Mouse (Mus musculus) megakaryocyte-erythroid progenitor cell, adult 5-6 weeks (primary cell): ENCODE measurements around the gene Teddm2. TPM values are rescaled to one million over a fixed set of nuclear protein-coding genes. Genes with fewer than 3 reads are reported as not detected.
"Not testable (repeated sequence)": the region's sequence is repeated elsewhere in the genome, so short reads cannot be mapped to it uniquely, and the experiment has no call there.

ENCODE experiments used
- ATAC-seq: replicated peaks from 2 replicates; pipeline ENCODE4 v1.8.0; 2016; ENCODE audit warnings: mild to moderate bottlenecking, inconsistent platforms; ENCODE audit not compliant: severe bottlenecking, poor library complexity, low FRiP score, low TSS enrichment
- total RNA-seq, 2 experiments: library from RNA; stranded (forward) in 1 of 2; stranded (reverse) in 1 of 2; fragments of 200-1000, 215-1000 nt in 1 of 2; fragments of >200 nt in 1 of 2; fragmentation: Nextera tagmentation in 1 of 2; gene quantifications; 2 replicates each; pipeline ENCODE4 v1.2.3; 2014 to 2017

The Teddm2 gene
- total RNA-seq, 2 experiments from 2014 or later, result not detected

GRCm38 (mm10) chr1:153908208-153908607 lies 8.2 kb upstream of the Teddm2 start:
- no peak for ATAC-seq

GRCm38 (mm10) chr1:153905884-153906283 lies 5.9 kb upstream of the Teddm2 start:
- ATAC-seq, result no peak

GRCm38 (mm10) chr1:153904236-153904635 lies 4.2 kb upstream of the Teddm2 start:
- no peak for ATAC-seq

- no peak for ATAC-seq
Measured at GRCm38 (mm10) chr1:153903006-153903405, 3.0 kb upstream of the Teddm2 start.

- ATAC-seq, result peak; percentile 31
Measured at GRCm38 (mm10) chr1:153900860-153901730, 1.1 kb upstream of the Teddm2 start.

GRCm38 (mm10) chr1:153900381-153900780 lies 353 bp upstream of the Teddm2 start:
- ATAC-seq, result peak; percentile 6; the same call in 1 of the 2 replicates

GRCm38 (mm10) chr1:153898989-153899730 lies 868 bp downstream of the Teddm2 start:
- ATAC-seq, result no peak

- no peak for ATAC-seq
Measured at GRCm38 (mm10) chr1:153897196-153897595, 2.8 kb downstream of the Teddm2 start.

- ATAC-seq, result peak; percentile 44
Measured at GRCm38 (mm10) chr1:153894979-153895378, 5.0 kb downstream of the Teddm2 start.

- ATAC-seq, result 0 out of 2 replicates have a peak, but pooled peaks have one; percentile 17
Measured at GRCm38 (mm10) chr1:153894201-153894893, 5.7 kb downstream of the Teddm2 start.

- ATAC-seq, result no peak
Measured at GRCm38 (mm10) chr1:153893746-153894145, 6.3 kb downstream of the Teddm2 start.

- no peak for ATAC-seq
Measured at GRCm38 (mm10) chr1:153891442-153891841, 8.6 kb downstream of the Teddm2 start, which contains the start of gene Teddm1a. TSS of gene Teddm1a (plus strand) at chr1:153891742.

- ATAC-seq, result no peak
Measured at GRCm38 (mm10) chr1:153890121-153890520, 9.9 kb downstream of the Teddm2 start.

GRCm38 (mm10) chr1:153886024-153886633 lies 13.9 kb downstream of the Teddm2 start:
- no peak for ATAC-seq

GRCm38 (mm10) chr1:153880391-153880790 lies 19.6 kb downstream of the Teddm2 start:
- ATAC-seq, result not testable (repeated sequence)

- no peak for ATAC-seq
Measured at GRCm38 (mm10) chr1:153874045-153874444, 26.0 kb downstream of the Teddm2 start, which contains the start of gene Teddm1b. TSS of gene Teddm1b (plus strand) at chr1:153874345.

- no peak for ATAC-seq
Measured at GRCm38 (mm10) chr1:153855946-153856345, 44.1 kb downstream of the Teddm2 start.

GRCm38 (mm10) chr1:153852696-153853095 lies 47.3 kb downstream of the Teddm2 start:
- not testable (repeated sequence) for ATAC-seq

GRCm38 (mm10) chr1:153846867-153847266 lies 53.2 kb downstream of the Teddm2 start:
- peak; percentile 84 for ATAC-seq
